Mouse (Mus musculus) G1E (cell line): ENCODE measurements around the gene Tpo.

Experiments used
- CTCF ChIP-seq: IDR thresholded peaks from 2 replicates; pipeline ENCODE4 v1.5.1; 2012; ENCODE audit warnings: low read depth, low read length, inconsistent platforms, mixed read lengths
- GATA2 ChIP-seq: IDR thresholded peaks from 2 replicates; pipeline ENCODE4 v1.6.1; 2012; ENCODE audit warnings: low read depth, low read length, inconsistent platforms, borderline replicate concordance

- TF ChIP-seq CTCF, result no peak
- no peak for TF ChIP-seq GATA2
Measured at GRCm38 (mm10) chr12:30035841-30036568, 96.4 kb downstream of the Tpo start.
